Mouse (Mus musculus) layer of hippocampus, postnatal 36 days (tissue): Measurements from ENCODE around the gene Rnf217. TPM values are rescaled to one million over a fixed set of nuclear protein-coding genes. Genes with fewer than 3 reads are reported as not detected.
A peak's percentile ranks its signal among the peaks of the same experiment; 100 is the strongest.

Experiments used
- DNase-seq, 2 experiments: peaks; one replicate each; pipeline ENCODE4 v3.0.0; 2022
- total RNA-seq, 2 experiments: library from RNA; stranded (reverse); gene quantifications; 2 replicates each; pipeline ENCODE4 v1.2.3; 2021

Rnf217 gene
- total RNA-seq, 2 experiments from 2014 or later = 6.6 to 7.1 TPM

GRCm38 (mm10) chr10:31553302-31553701 lies 55.7 kb downstream of the Rnf217 start:
- no peak for DNase-seq

DNA sequence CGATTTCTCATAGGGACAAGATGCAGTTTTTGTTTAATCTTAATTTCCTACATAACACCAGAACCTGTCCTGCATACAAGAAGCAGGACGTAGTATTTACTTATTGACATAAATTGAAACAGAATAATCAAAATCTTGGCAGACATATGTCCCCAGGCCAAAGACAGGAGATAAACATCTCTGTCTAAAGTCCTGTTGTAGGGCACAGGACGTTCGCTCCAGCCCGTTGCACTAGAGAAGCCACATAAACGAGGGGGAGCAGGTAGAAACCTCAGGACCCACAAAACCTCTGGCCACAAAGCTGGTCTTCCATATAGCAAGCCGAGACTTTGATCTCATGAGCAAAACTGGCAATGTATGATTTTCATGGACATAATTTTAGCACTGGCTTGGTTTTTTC lies 57.1 kb downstream of the Rnf217 start:
- DNase-seq = no peak

GRCm38 (mm10) chr10:31551362-31551761 lies 57.6 kb downstream of the Rnf217 start:
- DNase-seq = no peak

DNA sequence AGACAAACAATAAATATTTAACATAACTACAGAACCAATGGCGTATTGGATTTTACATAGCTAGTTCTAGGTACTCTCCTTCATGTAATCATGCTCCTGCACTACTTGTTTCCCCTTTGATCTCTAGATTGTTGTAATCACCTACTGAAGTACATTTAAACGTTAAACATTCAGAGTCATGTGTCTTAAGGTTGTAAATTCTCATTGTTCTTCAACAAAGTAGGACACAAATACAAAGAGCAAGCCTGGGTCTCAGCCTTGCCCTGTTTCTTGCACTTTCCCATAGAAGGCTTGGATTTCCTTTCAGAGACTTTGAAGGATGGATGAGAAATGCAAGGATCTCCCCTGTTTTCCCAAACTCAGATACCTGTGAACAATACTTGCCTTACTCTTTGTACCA lies 61.8 kb downstream of the Rnf217 start:
- no peak for DNase-seq

DNA sequence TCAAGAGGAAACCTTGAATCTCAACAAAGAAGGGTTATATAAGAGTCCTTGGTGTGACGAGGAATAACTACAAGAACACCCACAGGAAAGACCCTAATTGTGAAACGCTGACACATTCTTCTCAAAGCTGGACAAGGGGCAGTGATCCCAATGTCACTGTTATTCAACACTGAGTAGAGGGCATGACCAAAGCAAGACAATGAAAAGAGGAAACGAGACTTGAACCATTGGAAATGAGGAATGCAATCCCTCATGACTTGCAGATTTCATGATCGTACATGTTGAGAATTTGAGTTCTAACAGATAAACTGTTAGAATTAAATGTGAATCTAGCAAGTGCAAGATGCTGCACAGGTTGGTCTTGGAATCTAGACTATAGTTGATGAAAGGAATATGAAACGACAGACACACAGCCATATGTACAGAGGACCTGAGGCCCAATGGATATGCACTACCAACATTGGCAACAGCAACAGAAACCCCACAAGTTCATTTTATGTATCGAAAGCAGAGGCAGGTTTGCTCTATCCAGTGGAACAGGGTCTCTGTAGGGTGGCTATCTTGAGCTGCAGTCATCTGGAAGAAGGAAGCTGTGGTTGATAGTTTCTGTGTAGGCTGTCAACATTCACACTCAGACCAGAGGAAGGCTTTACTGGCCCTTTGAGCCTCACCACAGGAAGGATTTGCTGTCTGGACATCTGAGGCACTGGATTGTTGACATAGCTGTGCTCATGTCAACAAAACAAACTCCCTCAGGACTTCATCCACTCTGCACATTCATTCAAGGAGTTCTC lies 64.6 kb downstream of the Rnf217 start:
- DNase-seq = no peak

GRCm38 (mm10) chr10:31540518-31540917 lies 68.5 kb downstream of the Rnf217 start:
- no peak for DNase-seq

DNA sequence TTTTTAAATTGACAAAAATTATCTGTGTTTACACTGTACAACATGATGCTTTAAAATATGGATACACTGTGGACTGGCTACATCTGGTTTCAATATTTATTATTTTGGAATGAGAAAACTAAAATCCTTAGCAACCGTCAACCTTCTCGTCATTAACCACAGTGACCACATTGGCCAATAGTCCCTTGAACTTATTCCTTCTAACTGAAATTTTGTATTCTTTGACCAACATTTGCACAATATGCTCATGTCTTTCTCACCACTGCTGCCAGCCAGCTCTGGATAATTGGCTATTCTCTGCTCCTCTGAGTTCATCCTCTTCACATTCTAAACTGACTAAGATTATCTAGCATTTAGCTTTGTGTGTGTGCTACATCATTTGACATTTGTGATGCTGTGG lies 69.6 kb downstream of the Rnf217 start:
- DNase-seq = no peak

- no peak for DNase-seq
These were observed 70.3 kb downstream of the Rnf217 start for GRCm38 (mm10) chr10:31538721-31539120.

DNA sequence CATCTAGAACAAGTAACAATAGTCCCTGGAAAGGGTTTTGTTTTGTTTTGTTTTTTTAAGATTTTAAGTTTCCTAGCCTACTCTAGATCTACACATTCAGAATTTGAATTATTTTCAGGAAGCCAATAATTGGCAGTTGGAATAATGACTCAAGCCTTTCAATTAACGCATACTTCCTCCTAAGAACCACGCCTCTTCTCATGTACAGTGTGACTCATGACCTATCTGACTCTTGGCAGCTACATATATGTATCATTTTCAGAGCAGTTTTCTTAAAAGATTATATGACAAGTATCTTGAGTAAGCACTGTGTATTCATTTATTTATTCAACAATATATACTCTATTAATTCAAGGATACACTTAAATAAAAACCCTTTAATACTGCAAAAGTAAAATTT lies 70.7 kb downstream of the Rnf217 start:
- DNase-seq = no peak

GRCm38 (mm10) chr10:31537213-31537612 lies 71.8 kb downstream of the Rnf217 start:
- no peak for DNase-seq

GRCm38 (mm10) chr10:31535046-31535445 lies 73.9 kb downstream of the Rnf217 start:
- DNase-seq = no peak

GRCm38 (mm10) chr10:31533270-31533826 lies 75.6 kb downstream of the Rnf217 start:
- DNase-seq = no peak

DNA sequence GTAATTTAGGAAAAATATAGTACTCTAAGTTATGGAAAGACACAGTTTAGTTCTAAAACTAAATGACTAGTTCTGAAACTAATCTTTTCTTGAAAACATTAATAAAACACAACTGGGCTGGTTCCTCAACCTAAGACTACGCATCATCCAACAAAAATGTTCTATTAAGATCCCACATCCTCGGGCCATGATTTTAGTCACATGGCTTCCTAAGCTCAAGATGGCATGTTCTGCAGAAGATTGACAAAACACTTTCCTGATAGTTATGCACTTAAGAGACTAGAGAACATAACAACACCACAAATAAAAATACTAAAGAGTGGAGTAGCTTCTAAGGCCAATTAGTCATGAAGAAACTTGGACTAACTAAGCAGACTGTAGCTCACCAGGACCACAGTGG lies 76.2 kb downstream of the Rnf217 start:
- no peak for DNase-seq

GRCm38 (mm10) chr10:31528297-31528984 lies 80.5 kb downstream of the Rnf217 start:
- DNase-seq = no peak

DNA sequence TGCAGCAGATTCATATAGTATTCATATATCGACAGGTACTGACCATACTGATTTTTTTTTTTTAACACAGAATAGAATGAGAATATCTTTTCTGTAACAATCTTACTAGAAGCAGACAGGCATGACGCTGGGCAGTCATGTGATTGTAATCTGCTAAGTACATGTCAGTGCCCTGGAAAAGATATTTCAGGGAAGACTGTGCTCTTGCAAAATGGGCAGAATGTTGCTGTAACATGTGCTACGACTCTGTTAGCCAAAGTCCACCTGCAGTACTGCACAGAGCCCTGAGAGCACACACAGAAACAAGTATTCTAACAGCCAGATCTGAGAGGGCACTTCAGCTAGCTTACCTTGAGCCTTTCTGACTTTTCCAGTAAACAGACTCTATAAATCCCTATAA lies 83.3 kb downstream of the Rnf217 start:
- DNase-seq = no peak

GRCm38 (mm10) chr10:31519420-31519819 lies 89.6 kb downstream of the Rnf217 start:
- DNase-seq = no peak

GRCm38 (mm10) chr10:31518210-31518609 lies 90.8 kb downstream of the Rnf217 start:
- no peak for DNase-seq

GRCm38 (mm10) chr10:31517192-31517591 lies 91.8 kb downstream of the Rnf217 start:
- DNase-seq = no peak

DNA sequence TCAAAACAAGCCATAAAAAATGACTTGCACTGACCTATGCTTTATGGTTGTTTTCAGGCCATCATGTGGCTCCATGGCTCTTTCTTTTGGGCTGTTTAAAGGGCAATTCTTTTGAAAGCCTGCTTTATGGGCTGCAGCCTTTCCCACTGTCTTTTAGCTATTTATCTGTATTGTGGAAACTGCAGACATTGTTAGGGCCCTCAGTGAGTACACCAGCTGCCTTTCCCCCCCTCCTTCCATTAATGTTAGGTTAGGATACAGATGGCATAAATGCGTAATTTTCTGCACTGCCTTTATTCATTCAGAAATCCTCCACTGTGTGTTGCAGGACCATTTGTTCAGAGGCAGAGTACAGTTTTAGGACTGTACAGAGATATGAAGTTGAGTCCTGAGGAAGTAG lies 93.1 kb downstream of the Rnf217 start:
- DNase-seq = no peak

DNA sequence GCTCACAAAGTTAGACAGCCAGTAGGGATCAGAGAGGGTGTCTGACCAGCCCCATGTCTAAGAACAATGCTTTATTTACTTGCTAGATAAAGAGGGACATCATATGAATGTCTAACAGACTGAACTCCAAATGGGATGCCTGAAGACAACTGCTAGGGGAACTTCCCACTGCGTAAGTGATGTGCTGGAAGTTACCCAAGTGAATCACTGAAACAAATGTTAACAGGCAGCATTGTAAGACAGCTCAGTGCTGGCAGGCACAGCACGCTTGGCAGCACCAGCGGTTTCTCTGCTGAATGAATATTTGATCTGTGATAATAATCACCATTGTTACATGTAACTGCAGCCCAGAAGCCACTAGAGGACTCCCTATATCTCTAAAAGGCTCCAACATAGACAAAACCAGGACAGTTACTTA lies 104.8 kb downstream of the Rnf217 start:
- DNase-seq = peak; percentile 62 to 67

DNA sequence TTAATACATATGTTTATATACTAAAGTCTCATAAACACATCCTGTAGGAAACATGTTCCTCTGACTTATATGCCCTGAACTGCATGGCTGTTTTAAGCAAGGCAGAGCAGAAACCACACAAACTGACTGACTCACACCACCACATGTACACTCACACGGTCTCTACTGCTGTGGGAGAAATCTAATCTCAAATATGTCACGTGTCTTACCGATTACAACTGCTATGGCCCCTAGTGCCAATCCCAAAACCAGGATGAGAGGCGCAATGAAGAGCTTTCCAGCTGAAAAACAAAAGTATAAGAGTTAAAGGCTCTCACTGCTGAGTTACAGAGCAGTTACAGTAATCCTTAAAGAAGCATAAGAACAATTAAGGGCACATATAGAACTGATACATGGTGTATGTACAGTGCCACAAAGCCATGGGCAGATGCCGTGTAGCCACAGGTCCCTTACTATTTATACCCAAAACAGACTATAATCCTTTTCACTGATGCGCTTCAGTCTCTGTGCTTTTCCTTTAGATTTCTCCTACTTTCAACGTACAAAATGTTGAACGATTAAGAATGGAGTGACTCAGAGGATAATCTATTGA lies 105.3 kb downstream of the Rnf217 start:
- DNase-seq = no peak

- DNase-seq = no peak
These were observed 107.3 kb downstream of the Rnf217 start for GRCm38 (mm10) chr10:31501644-31502043.

DNA sequence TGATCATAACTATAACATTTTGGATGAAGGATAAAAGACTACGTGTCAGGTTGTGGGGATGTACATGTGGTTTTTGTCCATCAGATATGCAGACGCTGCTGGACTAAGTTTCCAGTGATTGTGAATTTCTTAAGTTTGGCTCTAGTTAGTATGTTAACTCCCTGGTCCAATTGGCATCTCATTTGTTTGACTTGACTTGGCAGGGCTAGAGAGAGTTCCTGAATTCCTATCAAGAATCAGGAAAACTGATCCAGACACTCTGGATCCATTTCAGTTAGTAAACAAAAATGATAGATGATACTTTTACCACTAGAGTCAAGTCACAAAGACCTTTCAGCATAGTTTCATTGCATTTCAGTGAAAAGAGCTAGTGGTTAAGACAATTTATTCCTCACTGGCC lies 112.1 kb downstream of the Rnf217 start:
- DNase-seq = no peak
